Mouse (Mus musculus) liver, embryonic 11.5 days (tissue): ENCODE measurements around the gene Ice2. TPM values are rescaled to one million over a fixed set of nuclear protein-coding genes. Genes with fewer than 3 reads are reported as not detected.

Experiments
- ATAC-seq: fragments of 200-750 bp; cut with Nextera tagmentation; replicated peaks from 2 replicates; pipeline ENCODE4 v1.8.0; 2017; ENCODE audit warnings: moderate number of reproducible peaks, mild to moderate bottlenecking, moderate TSS enrichment, moderate library complexity; ENCODE audit not compliant: low FRiP score
- DNase-seq: peaks from one replicate; pipeline ENCODE4 v3.0.0-alpha.2; 2017; ENCODE audit warnings: low spot score
- H3K27ac ChIP-seq: fragments of 300-500 bp; sonication (generic); 2 replicates; pipeline ENCODE4 v1.5.1; 2014; ENCODE audit warnings: mild to moderate bottlenecking, low read depth, low read length, control low read depth
- H3K27me3 ChIP-seq: fragments of 300-500 bp; sonication (generic); replicated peaks from 2 replicates; pipeline ENCODE4 v1.6.1; 2014; ENCODE audit warnings: low read length, mixed read lengths; ENCODE audit not compliant: control insufficient read depth, insufficient read depth
- H3K36me3 ChIP-seq: fragments of 300-500 bp; sonication (generic); 2 replicates; pipeline ENCODE4 v1.6.1; 2014; ENCODE audit warnings: mild to moderate bottlenecking, low read length, moderate library complexity, mixed read lengths; ENCODE audit not compliant: control insufficient read depth, insufficient read depth
- H3K4me1 ChIP-seq: fragments of 300-500 bp; sonication (generic); replicated peaks from 2 replicates; pipeline ENCODE4 v1.6.1; 2014; ENCODE audit warnings: low read length, mixed read lengths; ENCODE audit not compliant: control insufficient read depth, insufficient read depth
- H3K4me2 ChIP-seq: fragments of 300-500 bp; sonication (generic); 2 replicates; pipeline ENCODE4 v1.6.1; 2014; ENCODE audit warnings: mild to moderate bottlenecking, control low read depth, moderate library complexity
- H3K4me3 ChIP-seq: fragments of 300-500 bp; sonication (generic); 2 replicates; pipeline ENCODE4 v1.5.1; 2014; ENCODE audit warnings: low read depth, low read length, control low read depth
- H3K9ac ChIP-seq: fragments of 300-500 bp; sonication (generic); 2 replicates; pipeline ENCODE4 v1.6.1; 2014; ENCODE audit warnings: low read depth, low read length, control low read depth
- H3K9me3 ChIP-seq: fragments of 300-500 bp; sonication (generic); 2 replicates; pipeline ENCODE4 v1.6.1; 2016; ENCODE audit warnings: low read length, inconsistent platforms, mixed read lengths; ENCODE audit not compliant: control insufficient read depth
- WGBS: fragments of 180-500 bp; shearing (Covaris S2); extraction: QIAGEN DNeasy Blood & Tissue Kit; methylation state at CpG from one replicate; pipeline ENCODE4 v1.1.7; 2014; 5-methylcytosine and 5-hydroxymethylcytosine counted together
- polyA plus RNA-seq: library from polyadenylated mRNA; unstranded; fragments of >200 nt; fragmentation: Nextera tagmentation; extraction: Ambion mirVana; gene quantifications from 2 replicates; pipeline ENCODE4 v1.2.1, GENCODE M21; 2014

Gene Ice2
- polyA plus RNA-seq, 1 experiment from 2014 or later, result 23.1 TPM

DNA sequence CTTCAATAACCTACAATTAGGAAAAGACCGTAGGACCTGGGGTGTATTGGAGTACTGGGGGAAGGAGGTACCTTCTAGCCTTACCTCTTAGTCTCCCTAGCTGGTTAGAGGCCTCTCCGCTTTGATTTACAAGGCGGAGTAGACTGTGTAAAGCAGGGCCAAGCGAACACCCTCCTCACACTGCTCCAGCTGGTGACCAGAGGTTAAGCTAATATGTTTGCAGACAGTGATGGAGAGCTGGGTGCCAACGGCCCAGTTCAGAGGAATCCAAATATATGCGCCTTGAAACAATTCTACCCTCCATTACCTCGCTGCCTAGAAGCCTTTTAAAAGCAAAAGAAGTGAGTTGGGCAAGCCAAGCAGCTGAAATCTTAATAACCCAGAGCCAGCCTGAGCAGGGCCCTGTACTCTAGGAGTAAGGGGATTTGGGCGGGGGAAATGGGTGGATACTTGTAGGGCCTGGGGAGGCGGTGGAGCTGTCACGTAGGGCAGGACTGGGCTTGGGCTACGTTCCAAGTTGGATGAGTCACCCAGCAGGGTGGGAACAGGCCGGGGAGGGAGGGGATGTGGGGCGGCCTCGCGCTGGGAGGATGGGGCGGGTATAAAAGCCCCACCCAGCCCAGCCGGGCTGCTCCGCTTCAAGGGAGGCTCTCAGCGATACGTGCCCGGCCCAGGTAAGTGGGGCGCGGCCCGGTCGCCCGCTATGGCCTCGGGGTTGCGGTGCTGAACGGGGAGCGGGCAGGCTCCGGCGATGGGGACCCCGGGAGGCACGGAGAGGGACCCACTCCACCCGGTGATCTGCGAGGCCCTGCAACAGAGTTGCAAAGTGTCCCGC lies 55.6 kb downstream of the Ice2 start, which contains the start of gene Anxa2:
Gene Anxa2 (plus strand): TSS at position 555 of the 835 bp plus-strand sequence.
- Histone ChIP-seq H3K9ac (peak within 1 kb of the TSS; percentile 69), H3K36me3 (no peaks in the 10 kb centered on the region), H3K4me1 (peaks cover 36% of the 10 kb centered on the region), H3K4me2 (peak within 1 kb of the TSS; percentile 76), H3K4me3 (peak within 1 kb of the TSS; percentile 61), H3K27me3 (peaks cover 16% of the 10 kb centered on the region; the same call in 1 of the 2 replicates), H3K27ac (peak within 1 kb of the TSS; percentile 52), H3K9me3 (no peaks in the 10 kb centered on the region)
- DNase-seq (peak; percentile 74), ATAC-seq (peak; percentile 81)
- 12% methylated on average over 36 of the region's 37 CpGs for WGBS

GRCm38 (mm10) chr9:69453901-69454666 lies 56.4 kb downstream of the Ice2 start:
- H3K4me2 ChIP-seq, result peak overlapping the region; percentile 76
- peak overlapping the region; percentile 69 for H3K9ac ChIP-seq
- peaks cover 38% of the 10 kb centered on the region for H3K4me1 ChIP-seq
- H3K4me3 ChIP-seq, result peak overlapping the region; percentile 61
- DNase-seq, result peak; percentile 66
- H3K27ac ChIP-seq, result peak overlapping the region; percentile 52
- ATAC-seq, result 0 out of 2 replicates have a peak, but pooled peaks have one; percentile 13
- H3K9me3 ChIP-seq, result no peaks in the 10 kb centered on the region
- WGBS, result 2% methylated on average over 32 of the region's 32 CpGs
- H3K27me3 ChIP-seq, result peaks cover 16% of the 10 kb centered on the region; the same call in 1 of the 2 replicates
- H3K36me3 ChIP-seq, result no peaks in the 10 kb centered on the region

DNA sequence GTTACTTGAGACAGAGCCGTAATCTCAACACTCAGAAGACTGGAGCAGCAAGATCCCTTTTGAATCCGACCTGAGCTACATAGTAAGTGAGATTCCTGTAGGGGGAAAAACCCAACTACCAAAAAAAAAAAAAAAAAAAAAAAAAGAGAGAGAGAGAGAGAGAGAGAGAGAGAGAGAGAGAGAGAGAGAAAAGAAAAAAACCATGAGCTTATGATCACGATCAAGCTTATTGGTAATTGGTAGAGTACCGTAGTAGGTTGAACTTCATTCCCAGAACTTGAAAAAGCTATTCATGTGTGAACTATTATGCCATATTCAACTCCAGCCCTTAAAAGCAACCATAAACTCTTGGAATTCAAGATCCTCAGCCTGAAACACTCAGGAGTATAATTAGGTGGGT lies 57.0 kb downstream of the Ice2 start:
- no peak for DNase-seq
- H3K9me3 ChIP-seq, result no peaks in the 10 kb centered on the region
- H3K36me3 ChIP-seq, result no peaks in the 10 kb centered on the region
- 42% methylated on average over 4 of the region's 4 CpGs for WGBS
- H3K4me2 ChIP-seq, result peak overlapping the region; percentile 76
- H3K27me3 ChIP-seq, result peaks cover 16% of the 10 kb centered on the region; the same call in 1 of the 2 replicates
- H3K4me3 ChIP-seq, result peak overlapping the region; percentile 61
- H3K4me1 ChIP-seq, result peaks cover 38% of the 10 kb centered on the region
- peak overlapping the region; percentile 21; the same call in 1 of the 2 replicates for H3K27ac ChIP-seq
- no peak overlapping the region; the same call in 1 of the 2 replicates for H3K9ac ChIP-seq
- ATAC-seq, result no peak

DNA sequence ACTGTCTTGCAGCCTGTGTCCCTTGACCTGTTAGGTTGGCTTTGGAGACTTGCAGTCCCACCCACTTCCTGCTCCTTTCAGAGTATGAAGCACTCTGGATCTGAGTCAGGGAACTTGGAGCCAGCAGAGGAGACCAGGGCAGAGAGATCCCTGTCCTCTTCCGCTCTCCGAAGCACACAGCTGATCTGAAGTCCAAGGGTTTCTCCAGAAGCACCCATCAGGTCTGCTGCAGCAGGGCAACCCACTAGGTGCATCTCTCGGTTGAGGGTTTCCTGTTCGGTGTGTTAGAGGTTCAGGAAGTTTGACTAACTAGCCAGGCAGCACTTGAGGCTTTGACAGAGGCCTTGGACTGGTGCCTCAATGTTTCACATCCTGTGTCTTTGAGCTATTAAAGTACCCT lies 57.7 kb downstream of the Ice2 start:
- no peaks in the 10 kb centered on the region for H3K9me3 ChIP-seq
- 47% methylated on average over 4 of the region's 4 CpGs for WGBS
- ATAC-seq (no peak), DNase-seq (no peak)
- no peak overlapping the region for H3K9ac ChIP-seq
- H3K27ac ChIP-seq, result no peak overlapping the region
- H3K36me3 ChIP-seq, result no peaks in the 10 kb centered on the region
- peak overlapping the region; percentile 5; the same call in 1 of the 2 replicates for H3K4me3 ChIP-seq
- peaks cover 38% of the 10 kb centered on the region for H3K4me1 ChIP-seq
- peaks cover 16% of the 10 kb centered on the region; the same call in 1 of the 2 replicates for H3K27me3 ChIP-seq
- peak overlapping the region; percentile 76 for H3K4me2 ChIP-seq

- Histone ChIP-seq H3K27me3 (peaks cover 16% of the 10 kb centered on the region; the same call in 1 of the 2 replicates), H3K27ac (no peak overlapping the region), H3K9ac (no peak overlapping the region), H3K4me2 (no peak overlapping the region), H3K4me1 (peaks cover 38% of the 10 kb centered on the region), H3K9me3 (no peaks in the 10 kb centered on the region), H3K36me3 (no peaks in the 10 kb centered on the region), H3K4me3 (no peak overlapping the region)
- ATAC-seq (no peak), DNase-seq (no peak)
- WGBS, result 79% methylated on average over 15 of the region's 15 CpGs
Measured at GRCm38 (mm10) chr9:69456406-69457075, 58.8 kb downstream of the Ice2 start.

DNA sequence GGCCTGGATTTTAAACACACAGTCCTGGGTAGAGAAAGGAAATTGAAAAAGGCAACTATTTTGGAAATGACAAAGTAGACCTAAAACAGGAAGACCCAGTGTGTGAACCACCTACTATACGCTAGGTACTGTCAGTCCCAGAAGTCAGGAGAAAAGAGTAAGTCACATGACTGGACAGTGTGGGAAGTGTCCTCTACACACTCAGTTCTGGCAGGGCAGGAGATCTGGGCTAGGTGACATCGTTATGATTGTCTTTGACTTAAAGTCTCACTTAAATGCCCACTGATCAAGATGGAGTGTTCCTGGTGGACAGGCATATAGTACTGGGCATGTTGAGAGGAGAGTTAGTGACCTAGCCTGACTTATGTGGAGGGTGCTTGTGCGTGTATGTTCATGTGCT lies 59.4 kb downstream of the Ice2 start:
- H3K9me3 ChIP-seq, result no peaks in the 10 kb centered on the region
- no peaks in the 10 kb centered on the region for H3K36me3 ChIP-seq
- H3K4me2 ChIP-seq, result no peak overlapping the region
- no peak overlapping the region for H3K9ac ChIP-seq
- WGBS, result 79% methylated on average over 3 of the region's 3 CpGs
- H3K4me1 ChIP-seq, result peaks cover 38% of the 10 kb centered on the region
- ATAC-seq (no peak), DNase-seq (no peak)
- no peak overlapping the region for H3K27ac ChIP-seq
- H3K4me3 ChIP-seq, result no peak overlapping the region
- H3K27me3 ChIP-seq, result peaks cover 16% of the 10 kb centered on the region; the same call in 1 of the 2 replicates

DNA sequence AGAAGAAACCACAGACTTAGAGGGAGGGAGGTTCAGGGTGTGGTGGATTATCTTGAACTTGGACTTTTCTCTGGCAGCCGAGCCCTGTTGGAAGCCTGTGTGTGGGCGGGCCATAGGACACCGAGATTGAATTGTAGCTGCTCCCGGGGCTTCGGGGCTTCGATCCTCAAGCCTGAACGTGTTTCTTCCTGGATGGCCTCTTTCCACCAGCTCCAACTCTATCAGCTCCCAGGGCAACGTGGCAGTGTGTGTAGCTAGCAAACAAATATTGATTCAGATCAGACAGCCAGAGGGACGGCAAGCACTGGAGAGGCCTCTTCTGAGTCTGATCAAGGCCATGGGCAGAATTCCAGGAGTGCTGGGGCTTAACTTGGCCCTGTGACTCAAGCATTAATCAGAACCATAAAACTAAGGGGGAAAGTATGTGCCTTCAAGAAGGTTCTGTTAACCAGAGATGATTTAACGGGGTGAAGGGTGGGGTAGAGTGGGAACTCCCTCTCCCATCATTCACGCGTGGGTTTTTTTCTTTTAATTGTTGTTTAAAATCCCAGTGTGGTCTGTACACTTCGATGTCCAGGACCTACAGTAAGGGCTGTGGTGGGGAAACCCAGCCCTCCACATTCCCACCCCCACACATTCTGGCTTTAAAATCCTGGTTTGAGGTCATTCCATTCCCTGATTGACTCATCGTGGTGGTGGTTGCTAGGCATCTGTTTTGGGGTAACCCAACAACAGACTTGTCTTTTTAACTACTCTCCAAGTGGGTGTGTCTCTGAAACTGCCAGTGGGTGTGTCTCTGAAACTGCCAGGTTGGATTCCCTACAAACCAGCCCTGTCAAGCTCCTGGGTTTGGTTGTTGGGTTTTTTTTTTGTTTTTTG lies 60.3 kb downstream of the Ice2 start:
- H3K36me3 ChIP-seq, result no peaks in the 10 kb centered on the region
- ATAC-seq, result no peak
- H3K9ac ChIP-seq, result no peak overlapping the region
- no peaks in the 10 kb centered on the region for H3K9me3 ChIP-seq
- peaks cover 38% of the 10 kb centered on the region for H3K4me1 ChIP-seq
- no peak overlapping the region for H3K4me2 ChIP-seq
- no peak for DNase-seq
- H3K4me3 ChIP-seq, result no peak overlapping the region
- WGBS, result 60% methylated on average over 14 of the region's 14 CpGs
- peaks cover 16% of the 10 kb centered on the region; the same call in 1 of the 2 replicates for H3K27me3 ChIP-seq
- peak overlapping the region; percentile 64 for H3K27ac ChIP-seq
